Mouse (Mus musculus) C2C12 (cell line): ENCODE results near the gene Tmem221. TPM values are rescaled to one million over a fixed set of nuclear protein-coding genes. Genes with fewer than 3 reads are reported as not detected.

Experiments
- H3K27me3 ChIP-seq: one replicate; pipeline ENCODE4 v1.6.1; 2011; ENCODE audit not compliant: control insufficient read depth, insufficient read depth, insufficient read length
- H3K36me3 ChIP-seq: one replicate; pipeline ENCODE4 v1.6.1; 2011; ENCODE audit not compliant: control insufficient read depth, insufficient read depth
- H3K4me3 ChIP-seq: one replicate; pipeline ENCODE4 v1.5.1; 2011; ENCODE audit warnings: mild to moderate bottlenecking, control low read depth; ENCODE audit not compliant: poor library complexity, insufficient read depth, severe bottlenecking
- H3K79me2 ChIP-seq: one replicate; pipeline ENCODE4 v1.6.1; 2011; ENCODE audit not compliant: control insufficient read depth, insufficient read depth
- H3K79me3 ChIP-seq: one replicate; pipeline ENCODE4 v1.6.1; 2011; ENCODE audit warnings: low read depth, control low read depth
- H3ac ChIP-seq: one replicate; pipeline ENCODE3; 2011; ENCODE audit warnings: low read depth; ENCODE audit not compliant: control insufficient read depth, insufficient read length
- CEBPB ChIP-seq: IDR thresholded peaks from one replicate; pipeline ENCODE4 v1.6.1; 2011; ENCODE audit warnings: low read depth, mild to moderate bottlenecking, control low read depth, moderate library complexity
- CTCF ChIP-seq: IDR thresholded peaks from one replicate; pipeline ENCODE4 v1.5.1; 2011; ENCODE audit not compliant: control insufficient read depth, insufficient read depth, insufficient read length
- FOSL1 ChIP-seq: IDR thresholded peaks from one replicate; pipeline ENCODE4 v1.8.0; 2011; ENCODE audit warnings: mild to moderate bottlenecking, low read length; ENCODE audit not compliant: poor library complexity, insufficient read depth, severe bottlenecking
- MAX ChIP-seq: IDR thresholded peaks from one replicate; pipeline ENCODE4 v1.6.1; 2011; ENCODE audit warnings: mild to moderate bottlenecking, control low read depth
- MYOD1 ChIP-seq: IDR thresholded peaks from one replicate; pipeline ENCODE4 v1.6.1; 2011; ENCODE audit warnings: low read depth; ENCODE audit not compliant: control insufficient read depth, insufficient read length
- MYOG ChIP-seq: IDR thresholded peaks from one replicate; pipeline ENCODE4 v1.6.1; 2011; ENCODE audit not compliant: control insufficient read depth, insufficient read length; ENCODE audit errors: extremely low read depth
- USF1 ChIP-seq: IDR thresholded peaks from one replicate; pipeline ENCODE4 v1.6.1; 2011; ENCODE audit warnings: low read depth, mild to moderate bottlenecking, control low read depth, moderate library complexity
- long read RNA-seq, 2 experiments: library from polyadenylated mRNA; unstranded; transcript quantifications; one replicate each; pipeline ENCODE4 v2.0.0; 2019 to 2020
- polyA plus RNA-seq: library from polyadenylated mRNA; unstranded; fragments of >200 nt; fragmentation: generic; extraction: Trizol; gene quantifications from one replicate; pipeline ENCODE4 v1.2.1, GENCODE M21; 2012; ENCODE audit warnings: missing spikeins

Gene Tmem221
- 0.18 TPM for polyA plus RNA-seq
- long read RNA-seq, experiment 1, result 0 reads
- long read RNA-seq, experiment 2, partial matches to known transcripts, result 0 of 1 reads
- long read RNA-seq, experiment 2, other reads (novel, unspliced or antisense), result 0 of 1 reads

DNA sequence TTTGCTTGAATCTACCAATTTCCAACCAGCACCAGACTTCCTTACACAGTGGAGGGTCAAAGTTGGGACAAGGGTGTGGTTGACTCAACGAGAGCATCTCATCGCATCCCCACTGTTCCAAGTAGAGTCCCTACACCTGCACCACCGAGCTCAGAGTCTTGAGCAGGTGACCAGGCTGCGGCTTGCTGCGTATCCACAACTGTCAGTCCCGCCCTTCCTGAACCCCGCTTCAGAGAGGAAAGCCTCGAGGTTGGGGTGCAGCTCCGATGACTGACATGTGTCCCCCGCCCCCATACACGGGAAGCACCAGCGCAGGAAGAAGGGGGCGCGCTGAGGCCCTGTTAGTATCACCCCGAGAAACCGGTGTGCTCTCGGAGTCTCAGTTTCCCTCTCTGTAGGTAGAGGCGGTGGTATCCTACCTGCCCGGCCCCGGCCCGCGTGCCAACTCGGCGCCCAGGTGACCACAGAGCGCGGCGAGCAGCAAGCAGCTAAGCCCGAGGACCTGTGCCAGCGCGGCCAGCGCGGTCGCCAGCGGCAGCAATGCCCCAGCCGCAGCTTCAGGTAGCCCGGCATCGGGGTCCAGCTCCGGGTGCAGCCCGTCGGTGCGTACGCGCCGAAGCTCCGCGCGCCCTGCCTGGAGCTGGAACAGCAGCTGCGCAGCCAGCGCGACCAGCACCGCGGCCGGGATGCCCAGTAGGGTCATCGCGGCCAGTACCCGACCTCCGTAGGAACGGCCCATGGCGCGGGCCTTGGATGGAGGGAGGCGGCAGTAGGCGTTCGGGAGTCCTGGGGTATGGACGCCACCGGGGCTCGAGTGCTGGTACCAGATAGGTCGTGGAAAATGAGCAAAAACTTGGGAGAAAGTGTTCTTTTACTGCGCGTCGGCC is at the start of gene Tmem221:
Tmem221 (minus strand) TSS at position 801 of the 887 bp plus-strand sequence.
- Histone ChIP-seq H3ac (peak within 1 kb of the TSS; percentile 59), H3K79me3 (no peaks in the 10 kb centered on the region), H3K79me2 (no peaks in the 10 kb centered on the region), H3K4me3 (no peak within 1 kb of the TSS), H3K36me3 (no peaks in the 10 kb centered on the region), H3K27me3 (peaks cover 25% of the 10 kb centered on the region)
- TF ChIP-seq MYOD1 (no peak), CEBPB (no peak), MYOG (no peak), USF1 (no peak), CTCF (no peak), FOSL1 (no peak)

DNA sequence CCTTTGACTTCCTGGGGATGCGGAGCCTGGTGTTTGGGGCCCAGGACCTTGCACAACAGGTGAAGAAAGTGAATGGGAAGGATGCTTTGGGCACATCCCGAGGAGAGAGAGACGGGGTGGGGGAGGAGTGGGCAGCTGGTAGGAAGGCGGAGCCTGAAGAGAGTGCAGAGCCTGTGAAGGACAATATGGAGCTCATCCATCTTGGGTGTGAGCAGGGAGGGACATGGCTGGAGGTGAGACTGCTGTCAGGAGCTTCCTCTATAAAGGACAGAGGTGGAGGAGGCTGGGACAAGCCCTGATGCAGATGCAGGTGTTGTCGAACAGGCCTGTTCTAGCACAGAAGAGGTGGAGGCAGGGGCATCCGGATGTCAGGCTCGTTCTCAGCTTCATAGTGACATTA is 45.4 kb upstream of the Tmem221 start:
- H3K79me3 ChIP-seq, result no peaks in the 10 kb centered on the region
- H3K36me3 ChIP-seq, result no peaks in the 10 kb centered on the region
- H3K79me2 ChIP-seq, result no peaks in the 10 kb centered on the region
- no peak overlapping the region for H3ac ChIP-seq
- no peak for TF ChIP-seq MYOG
- TF ChIP-seq USF1, result no peak
- TF ChIP-seq CEBPB, result no peak
- TF ChIP-seq FOSL1, result no peak
- no peak for TF ChIP-seq CTCF
- no peak for TF ChIP-seq MAX
- TF ChIP-seq MYOD1, result no peak
- no peak overlapping the region for H3K4me3 ChIP-seq
- H3K27me3 ChIP-seq, result no peaks in the 10 kb centered on the region

DNA sequence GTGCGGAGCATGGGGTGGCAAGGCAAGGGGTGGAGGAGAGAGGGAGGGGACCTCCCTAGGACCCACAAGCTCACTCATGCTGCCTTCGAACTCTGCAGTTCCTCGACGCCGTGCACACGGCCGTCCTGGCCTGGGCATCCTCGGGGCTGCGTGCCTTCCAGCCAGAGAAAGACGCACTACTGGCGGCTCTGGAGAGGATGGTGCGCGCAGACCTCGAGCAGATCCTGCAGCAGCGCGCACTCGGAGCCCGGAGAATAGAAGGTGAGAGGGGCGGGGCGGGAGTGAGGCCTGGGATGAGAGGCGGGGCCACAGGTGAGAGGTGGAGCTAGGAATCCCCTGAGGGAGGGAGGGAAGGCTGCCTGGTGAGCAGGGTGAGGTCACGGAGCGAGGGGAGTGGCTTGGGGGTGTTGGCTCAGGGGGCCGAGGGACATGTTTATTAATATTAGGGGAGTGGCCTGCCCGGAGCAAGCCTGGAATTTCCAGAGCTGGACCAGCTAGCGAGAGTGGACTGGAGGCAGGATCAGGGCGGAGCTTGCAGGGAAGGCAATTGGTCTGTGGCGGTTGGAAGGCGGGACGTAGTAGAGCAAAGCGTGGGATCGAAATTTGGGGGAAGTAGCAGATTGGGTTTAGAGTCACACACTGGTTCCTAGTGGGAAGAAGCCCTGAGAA is 44.1 kb upstream of the Tmem221 start:
- no peak overlapping the region for H3ac ChIP-seq
- TF ChIP-seq CEBPB, result no peak
- no peaks in the 10 kb centered on the region for H3K79me3 ChIP-seq
- no peak overlapping the region for H3K4me3 ChIP-seq
- no peaks in the 10 kb centered on the region for H3K27me3 ChIP-seq
- no peaks in the 10 kb centered on the region for H3K79me2 ChIP-seq
- no peaks in the 10 kb centered on the region for H3K36me3 ChIP-seq

DNA sequence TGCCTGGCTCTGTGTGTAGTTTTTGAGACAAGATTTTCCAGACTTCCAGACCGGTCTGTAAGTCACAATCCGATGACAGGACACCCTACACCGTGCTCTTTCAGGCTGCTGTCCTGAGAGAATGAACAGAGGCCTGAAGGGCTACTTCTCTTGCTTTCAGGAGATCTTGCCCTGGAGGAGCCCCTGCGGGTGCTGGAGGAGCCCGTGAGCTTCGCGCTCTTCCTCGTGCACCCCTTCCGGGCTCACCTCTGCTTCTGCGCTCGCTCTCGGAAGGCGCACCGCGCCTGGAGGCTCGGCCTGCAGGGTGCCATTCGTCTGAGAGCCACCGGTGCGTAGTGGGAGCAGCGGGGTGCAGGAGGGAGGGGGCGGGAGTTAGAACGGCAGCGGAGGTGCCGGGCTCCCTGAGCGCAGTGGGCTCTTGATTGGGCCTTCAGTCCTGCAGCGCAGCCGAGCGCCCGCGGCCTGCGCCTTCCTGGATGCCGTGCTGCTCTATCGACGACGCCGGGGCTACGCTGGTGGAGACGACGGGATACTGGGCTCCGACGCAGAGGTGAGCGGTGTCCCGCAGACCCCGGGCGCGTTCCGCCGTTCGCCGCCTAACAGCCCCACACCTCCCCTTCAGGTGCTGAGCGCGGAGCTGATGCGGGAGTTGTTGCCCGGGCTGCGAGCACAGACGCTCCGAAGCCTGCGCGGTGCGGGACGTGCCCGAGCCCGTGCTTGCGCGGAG is 43.4 kb upstream of the Tmem221 start:
- H3K4me3 ChIP-seq, result no peak overlapping the region
- no peaks in the 10 kb centered on the region for H3K79me2 ChIP-seq
- TF ChIP-seq FOSL1 (no peak), MYOD1 (no peak), USF1 (no peak), MYOG (no peak), MAX (no peak), CEBPB (no peak), CTCF (no peak)
- no peak overlapping the region for H3ac ChIP-seq
- H3K36me3 ChIP-seq, result no peaks in the 10 kb centered on the region
- H3K27me3 ChIP-seq, result no peaks in the 10 kb centered on the region
- H3K79me3 ChIP-seq, result no peaks in the 10 kb centered on the region

DNA sequence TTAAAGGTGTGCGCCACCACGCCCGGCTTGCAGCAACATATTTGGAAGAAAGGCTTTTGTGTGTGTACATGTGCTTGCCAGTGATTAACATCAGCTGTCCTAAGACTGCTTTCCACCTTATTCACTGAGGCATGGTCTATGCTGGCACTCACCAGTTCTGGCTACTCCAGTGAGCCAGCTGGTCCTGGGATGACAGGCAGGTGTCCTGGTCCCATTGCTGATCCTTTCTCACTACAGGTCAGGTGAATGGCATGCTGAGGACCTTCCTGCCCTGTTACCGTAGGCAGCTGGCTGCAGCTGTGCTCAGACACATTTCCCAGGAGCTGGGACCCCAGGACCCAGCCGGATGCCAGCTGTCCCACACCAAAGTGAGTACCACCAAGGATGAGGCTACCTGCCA is 40.2 kb upstream of the Tmem221 start:
- TF ChIP-seq CTCF (no peak), MYOD1 (no peak), MAX (no peak), MYOG (no peak), FOSL1 (no peak), USF1 (no peak), CEBPB (no peak)
- Histone ChIP-seq H3K27me3 (no peaks in the 10 kb centered on the region), H3K79me3 (no peaks in the 10 kb centered on the region), H3ac (no peak overlapping the region), H3K4me3 (no peak overlapping the region), H3K36me3 (peaks cover 3% of the 10 kb centered on the region), H3K79me2 (peaks cover 2% of the 10 kb centered on the region)
